Mouse (Mus musculus) liver, embryonic 14.5 days (tissue): ENCODE data around the gene Mfap4. TPM values are rescaled to one million over a fixed set of nuclear protein-coding genes. Genes with fewer than 3 reads are reported as not detected.
A peak's percentile ranks its signal among the peaks of the same experiment; 100 is the strongest.

Experiments
- ATAC-seq: fragments of 200-750 bp; cut with Nextera tagmentation; 2 replicates; pipeline ENCODE4 v1.8.0; 2017; ENCODE audit warnings: moderate number of reproducible peaks, mild to moderate bottlenecking, moderate library complexity; ENCODE audit not compliant: insufficient read depth
- DNase-seq, 3 experiments: peaks; one replicate each; pipeline ENCODE4 v3.0.0-alpha.2; 2012 to 2013; ENCODE audit warnings: low read depth in 3 of 3, low spot score in 3 of 3
- H3K27ac ChIP-seq: fragments of 300-500 bp; sonication (generic); 2 replicates; pipeline ENCODE4 v1.5.1; 2014; ENCODE audit warnings: moderate library complexity, mild to moderate bottlenecking, control low read depth, inconsistent platforms
- H3K27me3 ChIP-seq: fragments of 300-500 bp; sonication (generic); 2 replicates; pipeline ENCODE4 v1.6.1; 2014; ENCODE audit warnings: mild to moderate bottlenecking, low read length, moderate library complexity; ENCODE audit not compliant: control insufficient read depth, insufficient read depth
- H3K36me3 ChIP-seq: fragments of 300-500 bp; sonication (generic); replicated peaks from 2 replicates; pipeline ENCODE4 v1.6.1; 2014; ENCODE audit warnings: low read depth; ENCODE audit not compliant: control insufficient read depth, insufficient read depth
- H3K4me1 ChIP-seq, 2 experiments: fragments of 200-500 bp in 1 of 2; fragments of 300-500 bp in 1 of 2; sonication (generic) in 1 of 2; replicated peaks; 2 replicates each; pipeline ENCODE4 v1.6.1; 2012 to 2014; ENCODE audit warnings: antibody characterized with exemption in 1 of 2, inconsistent platforms in 1 of 2, low read length in 1 of 2; ENCODE audit not compliant: control insufficient read depth in 2 of 2, insufficient read depth in 2 of 2
- H3K4me2 ChIP-seq: fragments of 300-500 bp; sonication (generic); 2 replicates; pipeline ENCODE4 v1.6.1; 2014; ENCODE audit warnings: low read depth, mild to moderate bottlenecking, control low read depth, moderate library complexity
- H3K4me3 ChIP-seq, 2 experiments: fragments of 200-500 bp in 1 of 2; fragments of 300-500 bp in 1 of 2; sonication (generic) in 1 of 2; 2 replicates each; pipeline ENCODE4 v1.5.1; 2012 to 2014; ENCODE audit warnings: low read depth in 2 of 2, low read length in 2 of 2, mild to moderate bottlenecking in 2 of 2, control low read depth in 1 of 2, inconsistent platforms in 1 of 2, moderate library complexity in 1 of 2; ENCODE audit not compliant: insufficient read depth in 1 of 2
- H3K9ac ChIP-seq: fragments of 300-500 bp; sonication (generic); replicated peaks from 2 replicates; pipeline ENCODE4 v1.6.1; 2014; ENCODE audit warnings: mild to moderate bottlenecking, control low read depth, moderate library complexity
- H3K9me3 ChIP-seq: fragments of 300-500 bp; sonication (generic); 2 replicates; pipeline ENCODE4 v1.6.1; 2016; ENCODE audit warnings: low read length, mixed read lengths; ENCODE audit not compliant: control insufficient read depth
- CTCF ChIP-seq: IDR thresholded peaks from 2 replicates; pipeline ENCODE4 v1.5.1; 2016; ENCODE audit warnings: antibody characterized with exemption, low read depth, control low read depth
- EP300 ChIP-seq: IDR thresholded peaks from 2 replicates; pipeline ENCODE4 v1.6.1; 2016; ENCODE audit warnings: antibody characterized with exemption, low read depth
- WGBS: fragments of 180-500 bp; shearing (Covaris S2); extraction: QIAGEN DNeasy Blood & Tissue Kit; methylation state at CpG from one replicate; pipeline ENCODE4 v1.1.7; 2014; ENCODE audit not compliant: insufficient replicate concordance; 5-methylcytosine and 5-hydroxymethylcytosine counted together
- polyA plus RNA-seq, 2 experiments: library from polyadenylated mRNA; depleted of rRNA in 1 of 2; stranded (reverse) in 1 of 2; unstranded in 1 of 2; fragments of >200 nt; fragmentation: Nextera tagmentation in 1 of 2; extraction: Ambion mirVana in 1 of 2; gene quantifications; 2 replicates each; pipeline versions ENCODE4 v1.2.1 to v1.2.3; 2012 to 2014

Gene Mfap4
- polyA plus RNA-seq, 2 experiments: 4.3 to 6.1 TPM

DNA sequence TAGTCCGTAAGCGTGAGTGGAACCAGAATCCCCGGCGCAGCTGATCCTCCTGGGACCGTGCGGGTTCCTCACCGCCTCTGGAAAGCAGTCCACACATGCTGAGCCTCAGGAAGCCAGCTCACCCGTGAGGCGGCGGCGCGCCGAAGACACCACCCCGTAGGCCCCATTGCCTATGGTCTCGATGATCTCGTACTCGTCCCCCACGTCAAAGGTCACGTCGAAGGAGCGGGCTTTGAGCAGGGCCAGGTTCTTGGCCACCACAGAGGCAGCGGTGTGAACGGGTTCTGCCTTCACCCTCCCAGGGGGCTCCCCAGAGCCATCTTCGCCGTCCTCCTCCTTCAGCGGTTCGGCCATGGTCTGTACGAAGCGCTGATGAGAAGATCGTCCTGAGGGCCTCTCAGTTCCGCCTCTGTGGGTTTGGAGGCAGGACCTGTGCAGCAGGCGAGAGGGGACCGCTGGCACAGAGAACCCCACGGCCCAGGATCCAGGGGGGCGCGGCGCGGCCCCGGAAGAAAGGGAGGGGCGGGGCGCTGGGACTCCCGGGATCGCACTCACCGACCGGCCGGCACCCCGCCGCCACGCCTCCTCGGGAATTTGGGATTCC, 8.4 kb downstream of the Mfap4 start:
- Histone ChIP-seq H3K9me3 (no peaks in the 10 kb centered on the region), H3K4me2 (peak overlapping the region; percentile 94), H3K36me3 (no peaks in the 10 kb centered on the region), H3K27ac (no peak overlapping the region), H3K4me1 (peaks cover 0 to 12% of the 10 kb centered on the region in 2 experiments; a peak in 3 of 4 replicates), H3K4me3 (peak overlapping the region; percentile 74 to 84), H3K27me3 (no peaks in the 10 kb centered on the region), H3K9ac (peak overlapping the region; percentile 75)
- TF ChIP-seq EP300 (no peak), CTCF (no peak)
- ATAC-seq (peak; percentile 69), DNase-seq (no peak)
- 2% methylated on average over 48 of the region's 50 CpGs for WGBS

DNA sequence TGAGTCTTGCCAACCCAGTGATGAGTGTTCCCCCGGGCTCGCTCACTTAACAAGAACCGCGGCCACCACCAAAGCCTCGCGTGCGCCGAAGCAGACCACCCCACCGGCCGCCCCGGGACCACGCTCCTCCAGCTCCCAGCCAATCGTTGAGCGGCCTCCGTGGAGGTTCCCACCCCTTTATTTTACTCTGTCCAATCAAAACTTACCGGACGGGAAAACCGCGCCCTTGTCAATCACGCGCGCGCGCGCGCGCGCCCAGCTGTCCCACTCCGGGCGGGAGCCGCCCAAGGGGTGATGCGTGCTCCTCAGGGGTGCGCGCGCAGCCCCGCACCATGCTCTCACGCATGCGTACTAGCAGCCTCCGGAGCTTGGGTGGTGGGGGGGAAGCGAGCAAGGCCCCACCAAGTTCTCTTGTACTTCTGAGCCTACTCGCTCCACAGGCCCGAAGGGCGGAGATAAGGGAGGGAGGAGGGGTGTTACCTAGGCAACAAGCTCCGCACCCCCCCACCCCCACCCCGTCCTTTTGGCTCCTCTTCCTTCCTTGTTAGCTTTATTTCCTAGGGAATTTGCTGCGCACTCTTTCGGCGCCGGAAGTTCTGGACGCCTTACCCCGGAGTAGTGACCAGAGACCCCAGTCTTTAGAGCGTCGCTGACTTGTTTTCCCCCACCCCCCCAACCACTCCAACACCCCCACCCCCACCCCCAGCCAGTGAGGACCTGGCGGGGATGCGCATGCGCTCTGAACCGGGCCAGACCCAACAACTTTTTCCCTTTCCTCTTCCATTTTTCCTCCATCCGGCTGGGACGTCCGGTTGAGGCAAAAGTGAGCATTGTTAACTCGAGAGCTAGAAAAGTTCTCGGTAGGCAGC, 9.1 kb downstream of the Mfap4 start, which contains the start of gene Mapk7:
Mapk7 (minus strand) TSS at position 278 of the 869 bp plus-strand sequence.
- H3K36me3 ChIP-seq: no peaks in the 10 kb centered on the region
- DNase-seq: peak; percentile 95 to 96 (median 95)
- TF ChIP-seq CTCF: no peak
- no peak for TF ChIP-seq EP300
- peak within 1 kb of the TSS; percentile 78 for H3K9ac ChIP-seq
- H3K27ac ChIP-seq: peak within 1 kb of the TSS; percentile 6; the same call in 1 of the 2 replicates
- peak; percentile 97 for ATAC-seq
- H3K9me3 ChIP-seq: no peaks in the 10 kb centered on the region
- peaks cover 0 to 12% of the 10 kb centered on the region in 2 experiments; a peak in 3 of 4 replicates for H3K4me1 ChIP-seq
- peak within 1 kb of the TSS; percentile 94 for H3K4me2 ChIP-seq
- H3K27me3 ChIP-seq: no peaks in the 10 kb centered on the region
- H3K4me3 ChIP-seq: peak within 1 kb of the TSS; percentile 74 to 84
- under 1% methylated on average over 62 of the region's 62 CpGs for WGBS

GRCm38 (mm10) chr11:61495528-61495927, 10.3 kb downstream of the Mfap4 start:
- Histone ChIP-seq H3K9ac (no peak overlapping the region), H3K27me3 (no peaks in the 10 kb centered on the region), H3K36me3 (no peaks in the 10 kb centered on the region), H3K4me3 (no peak overlapping the region), H3K4me2 (no peak overlapping the region), H3K27ac (no peak overlapping the region), H3K9me3 (no peaks in the 10 kb centered on the region), H3K4me1 (peaks cover 0 to 12% of the 10 kb centered on the region in 2 experiments; a peak in 3 of 4 replicates)
- no peak for TF ChIP-seq CTCF
- TF ChIP-seq EP300: no peak
- 65% methylated on average over 2 of the region's 2 CpGs for WGBS
- no peak for DNase-seq
- no peak for ATAC-seq

- Histone ChIP-seq H3K27ac (no peak overlapping the region), H3K9me3 (no peaks in the 10 kb centered on the region), H3K27me3 (no peaks in the 10 kb centered on the region), H3K4me1 (peaks cover 0 to 12% of the 10 kb centered on the region in 2 experiments; a peak in 3 of 4 replicates), H3K4me3 (no peak overlapping the region), H3K4me2 (no peak overlapping the region), H3K9ac (no peak overlapping the region), H3K36me3 (no peaks in the 10 kb centered on the region)
- DNase-seq (no peak), ATAC-seq (no peak)
- TF ChIP-seq EP300 (no peak), CTCF (no peak)
- whole genome bisulfite sequencing: 14% methylated on average over 1 of the region's 1 CpGs
These were observed 12.3 kb downstream of the Mfap4 start for GRCm38 (mm10) chr11:61497490-61497889.
